Mouse (Mus musculus): ENCODE data around the gene Gm2a.

Gene Gm2a

GRCm38 (mm10) chr11:55131077-55131742 lies 33.3 kb downstream of the Gm2a start:
- no peak for DNase-seq (ENCODE audit: low spot score)

GRCm38 (mm10) chr11:55131946-55132345 lies 34.0 kb downstream of the Gm2a start:
- no peak for DNase-seq (ENCODE audit: low spot score)

- DNase-seq (ENCODE audit: low spot score), result no peak
Measured at GRCm38 (mm10) chr11:55133204-55133603, 35.3 kb downstream of the Gm2a start.

- DNase-seq (ENCODE audit: low spot score), result no peak
Measured at GRCm38 (mm10) chr11:55134407-55134806, 36.5 kb downstream of the Gm2a start.

GRCm38 (mm10) chr11:55134871-55135270 lies 37.0 kb downstream of the Gm2a start:
- no peak for DNase-seq (ENCODE audit: low spot score)

GRCm38 (mm10) chr11:55136770-55137547 lies 39.0 kb downstream of the Gm2a start:
- DNase-seq (ENCODE audit: low spot score), result no peak

- DNase-seq (ENCODE audit: low spot score), result no peak
Measured at GRCm38 (mm10) chr11:55137646-55138045, 39.7 kb downstream of the Gm2a start.

- DNase-seq (ENCODE audit: low spot score), result no peak
Measured at GRCm38 (mm10) chr11:55141502-55141901, 43.6 kb downstream of the Gm2a start.

GRCm38 (mm10) chr11:55144011-55144410 lies 46.1 kb downstream of the Gm2a start:
- no peak for DNase-seq (ENCODE audit: low spot score)

GRCm38 (mm10) chr11:55146855-55147254 lies 48.9 kb downstream of the Gm2a start:
- no peak for DNase-seq (ENCODE audit: low spot score)

- no peak for DNase-seq (ENCODE audit: low spot score)
Measured at GRCm38 (mm10) chr11:55147423-55147822, 49.5 kb downstream of the Gm2a start.

GRCm38 (mm10) chr11:55148461-55148860 lies 50.5 kb downstream of the Gm2a start:
- no peak for DNase-seq (ENCODE audit: low spot score)

GRCm38 (mm10) chr11:55151608-55152007 lies 53.7 kb downstream of the Gm2a start, which contains the start of gene Slc36a3:
Gene Slc36a3, minus strand, starts transcription at chr11:55151708.
- no peak for DNase-seq (ENCODE audit: low spot score)

GRCm38 (mm10) chr11:55154398-55155069 lies 56.6 kb downstream of the Gm2a start:
- no peak for DNase-seq (ENCODE audit: low spot score)

- DNase-seq (ENCODE audit: low spot score), result no peak
Measured at GRCm38 (mm10) chr11:55155070-55155421, 57.1 kb downstream of the Gm2a start.

GRCm38 (mm10) chr11:55158785-55159359 lies 61.0 kb downstream of the Gm2a start:
- peak; percentile 47 for DNase-seq (ENCODE audit: low spot score)

All from urinary bladder, postnatal 10 days (tissue).